Mouse (Mus musculus) embryo, embryonic 10.5 days (tissue): ENCODE measurements around the gene Fbh1.

ENCODE experiments used
- DNase-seq: peaks from one replicate; pipeline ENCODE4 v3.0.0-alpha.2; 2015; ENCODE audit warnings: low spot score

The Fbh1 gene

DNA sequence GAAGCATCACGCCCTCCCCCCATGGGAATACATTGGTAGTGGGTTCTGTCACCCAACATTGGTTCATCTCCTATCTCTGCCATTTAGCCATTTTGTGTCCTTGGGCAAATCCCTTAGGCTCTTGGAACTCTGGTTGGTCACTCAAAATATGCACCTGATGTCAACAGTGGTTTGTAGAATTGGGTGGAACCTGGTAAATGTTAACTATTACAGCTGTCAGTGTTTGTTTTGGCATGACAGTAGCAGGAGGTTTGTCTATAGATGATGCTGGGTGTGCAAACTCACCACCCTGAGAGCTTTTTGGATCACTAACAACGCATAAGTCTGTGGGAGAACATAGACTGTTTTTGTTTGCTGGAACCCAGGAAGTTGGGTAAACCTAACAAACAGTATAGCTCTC, 58.8 kb downstream of the Fbh1 start:
- no peak for DNase-seq

GRCm38 (mm10) chr2:11714535-11714934, 62.8 kb downstream of the Fbh1 start:
- no peak for DNase-seq

- DNase-seq, result no peak
Measured at GRCm38 (mm10) chr2:11713021-11713420, 64.4 kb downstream of the Fbh1 start.

DNA sequence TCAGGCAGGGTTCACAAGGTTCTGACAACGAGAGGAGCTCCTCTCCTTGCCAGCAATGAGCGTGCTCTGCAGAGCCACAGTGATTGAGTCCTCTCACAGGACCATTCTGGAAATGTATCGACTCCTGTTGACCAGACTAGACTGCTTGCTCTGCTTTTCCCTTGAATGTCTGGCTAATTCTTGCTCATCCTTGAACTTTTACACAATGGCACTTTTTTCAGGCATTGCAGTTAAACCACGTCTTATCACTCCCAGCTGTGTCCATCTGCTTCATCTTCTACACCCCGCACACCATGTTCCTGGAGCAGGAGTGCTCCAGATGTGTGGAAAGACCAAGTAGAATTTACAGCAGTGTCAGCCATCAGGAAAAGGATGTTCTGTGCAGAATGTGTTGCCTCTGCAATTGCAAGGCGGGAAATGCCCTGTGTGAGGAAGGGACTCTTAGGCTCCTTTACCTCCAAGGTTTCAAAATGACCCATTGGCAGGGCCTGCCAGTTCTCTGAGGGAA, 64.8 kb downstream of the Fbh1 start:
- DNase-seq, result no peak

- peak; percentile 46 for DNase-seq
Measured at GRCm38 (mm10) chr2:11710101-11710500, 67.3 kb downstream of the Fbh1 start.

DNA sequence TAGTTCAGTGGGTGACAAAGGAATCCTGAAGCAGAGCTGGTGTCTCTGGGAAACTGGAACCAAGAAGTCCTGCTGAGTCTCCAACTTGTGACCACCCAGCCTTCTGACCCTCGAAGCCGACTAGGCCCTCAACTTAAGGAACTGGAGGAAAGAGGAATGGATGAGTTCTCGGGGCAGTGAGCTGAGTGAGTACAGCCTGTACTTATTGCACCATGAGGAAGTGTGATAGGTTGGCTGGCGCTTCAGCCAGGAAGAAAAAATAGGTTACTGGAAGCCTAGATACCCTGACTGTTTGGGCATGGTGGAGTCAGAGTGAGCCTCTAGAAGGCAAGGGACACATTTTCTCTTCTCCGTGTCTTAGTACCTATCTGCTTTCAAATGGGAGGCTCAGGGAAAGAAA, 68.8 kb downstream of the Fbh1 start:
- DNase-seq, result no peak

DNA sequence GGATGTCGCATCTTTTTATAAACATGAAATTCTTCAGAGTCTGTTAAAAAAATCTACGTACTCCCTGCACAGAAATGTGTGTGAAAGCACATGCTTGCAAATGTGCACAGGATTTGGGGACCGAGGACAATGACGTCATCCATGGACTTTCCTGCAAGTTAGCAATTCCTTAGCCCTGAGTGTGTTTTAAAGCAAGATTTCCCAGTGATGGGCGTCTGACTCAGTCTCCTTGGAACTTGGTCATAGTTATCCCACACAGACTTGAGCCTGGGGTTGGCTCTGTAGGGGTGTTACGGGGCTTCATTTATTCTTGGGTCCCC, 70.7 kb downstream of the Fbh1 start:
- no peak for DNase-seq

DNA sequence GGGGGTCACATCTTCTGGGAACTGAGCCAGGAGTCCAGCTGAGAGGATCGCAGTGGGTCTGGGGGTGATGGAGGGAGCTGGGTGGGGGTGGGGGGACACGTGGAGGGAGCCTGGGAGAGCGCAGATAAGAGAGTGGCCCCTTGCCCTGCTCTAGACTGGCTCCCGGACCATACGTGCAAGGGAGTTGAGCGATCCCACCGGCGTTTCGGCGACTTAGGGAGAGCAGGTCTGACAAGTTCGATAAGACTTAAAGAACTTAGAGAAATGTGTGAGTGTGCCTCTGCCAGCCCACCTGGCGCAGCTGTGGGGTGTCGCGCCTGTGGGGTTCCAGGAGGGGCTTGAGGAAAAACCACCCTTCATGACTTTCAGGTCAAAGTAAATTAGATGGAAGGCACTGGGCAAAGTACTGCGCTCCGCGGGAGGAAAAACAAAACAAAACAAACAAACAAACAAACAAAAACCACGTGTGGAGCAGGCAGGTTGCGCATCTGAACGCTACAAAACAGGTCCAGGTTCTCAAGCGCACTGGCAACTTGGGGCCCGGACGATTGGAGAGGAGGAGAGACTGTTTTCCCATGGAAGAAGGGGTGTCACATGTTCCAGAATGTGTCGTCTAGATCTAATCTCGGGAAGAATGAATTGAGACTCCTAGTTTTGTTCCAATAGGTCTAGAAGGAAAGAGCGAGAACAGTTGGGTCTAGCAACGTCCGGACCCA, 71.2 kb downstream of the Fbh1 start:
- DNase-seq, result peak; percentile 14

- DNase-seq, result peak; percentile 60
Measured at GRCm38 (mm10) chr2:11705201-11706025, 72.0 kb downstream of the Fbh1 start, which contains the start of gene Il15ra. Gene Il15ra, plus strand, starts transcription at chr2:11705290.

DNA sequence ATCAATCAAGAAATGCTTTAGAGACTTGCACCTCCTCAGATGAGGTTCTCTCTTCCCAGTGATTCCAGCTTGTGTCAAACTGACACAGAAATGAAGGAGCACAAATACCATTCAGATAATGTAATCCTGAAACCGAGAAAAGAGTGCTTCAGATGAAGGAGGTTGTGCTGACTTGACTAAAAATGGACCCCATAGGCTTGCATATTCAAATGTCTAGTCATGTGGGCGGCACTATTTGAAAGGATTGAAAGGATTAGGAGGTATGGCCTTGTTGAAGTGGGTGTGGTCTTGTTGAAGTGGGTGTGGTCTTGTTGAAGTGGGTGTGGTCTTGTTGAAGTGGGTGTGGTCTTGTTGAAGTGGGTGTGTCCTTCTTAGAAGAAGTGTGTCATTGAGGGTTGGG, 77.5 kb downstream of the Fbh1 start:
- DNase-seq, result no peak

GRCm38 (mm10) chr2:11698994-11699393, 78.4 kb downstream of the Fbh1 start:
- DNase-seq, result peak; percentile 9

GRCm38 (mm10) chr2:11695867-11696266, 81.5 kb downstream of the Fbh1 start:
- no peak for DNase-seq

- DNase-seq, result no peak
Measured at GRCm38 (mm10) chr2:11694104-11694503, 83.3 kb downstream of the Fbh1 start.

DNA sequence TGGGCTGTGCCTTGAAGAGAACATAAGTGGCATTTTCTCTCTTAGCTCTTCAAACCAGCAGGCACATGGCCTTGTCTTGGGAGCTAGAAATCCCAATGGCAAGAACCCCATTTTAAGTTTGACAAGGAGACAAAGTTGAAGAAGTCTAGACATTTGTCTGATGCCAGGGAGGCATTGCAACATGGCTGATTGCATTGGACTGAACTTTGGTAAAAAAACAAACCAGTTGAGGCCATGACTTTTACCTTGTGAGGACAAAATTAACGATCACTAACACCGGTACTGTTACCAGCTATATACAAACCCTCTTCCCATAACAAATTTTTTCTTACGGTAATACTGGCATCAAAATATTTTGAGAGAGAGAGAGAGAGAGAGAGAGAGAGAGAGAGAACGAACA, 84.0 kb downstream of the Fbh1 start:
- DNase-seq, result no peak
